Mouse (Mus musculus) ES-Bruce4 (cell line): Measurements from ENCODE around the gene Kcnd2. TPM values are rescaled to one million over a fixed set of nuclear protein-coding genes. Genes with fewer than 3 reads are reported as not detected.

ENCODE experiments used
- H3K27ac ChIP-seq: 2 replicates; pipeline ENCODE4 v1.5.1; 2012; ENCODE audit warnings: low read length, inconsistent platforms; ENCODE audit not compliant: insufficient read depth
- H3K27me3 ChIP-seq: 2 replicates; pipeline ENCODE4 v1.6.1; 2012; ENCODE audit warnings: mild to moderate bottlenecking, low read length, inconsistent platforms; ENCODE audit not compliant: control insufficient read depth, poor library complexity, insufficient read depth, severe bottlenecking
- H3K36me3 ChIP-seq: 2 replicates; pipeline ENCODE4 v1.6.1; 2012; ENCODE audit warnings: inconsistent platforms, mild to moderate bottlenecking, low read length, moderate library complexity; ENCODE audit not compliant: control insufficient read depth, poor library complexity, insufficient read depth, severe bottlenecking
- H3K4me1 ChIP-seq: one replicate; pipeline ENCODE4 v1.8.1; 2011; ENCODE audit warnings: low read length; ENCODE audit not compliant: control insufficient read depth, insufficient read depth
- H3K4me3 ChIP-seq: 2 replicates; pipeline ENCODE4 v1.5.1; 2011; ENCODE audit warnings: low read depth, mild to moderate bottlenecking, low read length
- H3K9ac ChIP-seq: 2 replicates; pipeline ENCODE4 v1.6.1; 2012; ENCODE audit warnings: low read depth, mild to moderate bottlenecking, inconsistent platforms; ENCODE audit not compliant: poor library complexity, severe bottlenecking
- H3K9me3 ChIP-seq: replicated peaks from 2 replicates; pipeline ENCODE4 v1.6.1; 2012; ENCODE audit warnings: mild to moderate bottlenecking, low read length, inconsistent platforms; ENCODE audit not compliant: control insufficient read depth, poor library complexity, insufficient read depth, severe bottlenecking
- CTCF ChIP-seq: IDR thresholded peaks from one replicate; pipeline ENCODE4 v1.8.1; 2011; ENCODE audit warnings: low read depth, low read length
- EP300 ChIP-seq: IDR thresholded peaks from 2 replicates; pipeline ENCODE4 v1.6.1; 2011; ENCODE audit warnings: low read depth, low read length; ENCODE audit not compliant: insufficient read depth
- POLR2A ChIP-seq: IDR thresholded peaks from one replicate; pipeline ENCODE4 v1.8.1; 2011; ENCODE audit warnings: low read length; ENCODE audit not compliant: insufficient read depth
- polyA plus RNA-seq: library from polyadenylated mRNA; stranded (reverse); fragments of >200 nt; gene quantifications from 2 replicates; pipeline ENCODE4 v1.2.4, GENCODE M21; 2011; ENCODE audit warnings: low read depth; ENCODE audit not compliant: missing spikeins, insufficient read depth, insufficient read length

Gene Kcnd2
- polyA plus RNA-seq, 1 experiment, result not detected

- TF ChIP-seq EP300, result no peak
- no peak for TF ChIP-seq CTCF
- no peak for TF ChIP-seq POLR2A
These were observed 554.1 kb downstream of the Kcnd2 start for GRCm38 (mm10) chr6:21769447-21769809.

GRCm38 (mm10) chr6:21774213-21774916, 559.1 kb downstream of the Kcnd2 start:
- no peaks in the 10 kb centered on the region for H3K4me1 ChIP-seq
- H3K9me3 ChIP-seq, result no peaks in the 10 kb centered on the region
- no peaks in the 10 kb centered on the region for H3K36me3 ChIP-seq
- H3K27ac ChIP-seq, result no peak overlapping the region
- H3K27me3 ChIP-seq, result no peaks in the 10 kb centered on the region; the same call in 1 of the 2 replicates
- TF ChIP-seq CTCF (no peak), EP300 (no peak), POLR2A (no peak)
- H3K4me3 ChIP-seq, result no peak overlapping the region
- H3K9ac ChIP-seq, result no peak overlapping the region

More at GRCm38 (mm10) chr6:21769447-21769809, 554.1 kb downstream of the Kcnd2 start:
- Histone ChIP-seq H3K36me3 (no peaks in the 10 kb centered on the region), H3K27me3 (no peaks in the 10 kb centered on the region; the same call in 1 of the 2 replicates), H3K4me1 (no peaks in the 10 kb centered on the region), H3K9ac (no peak overlapping the region), H3K27ac (no peak overlapping the region), H3K9me3 (no peaks in the 10 kb centered on the region), H3K4me3 (no peak overlapping the region)
